18 mouse cellular contexts compared by ENCODE assay signal in the genomic region with DNA sequence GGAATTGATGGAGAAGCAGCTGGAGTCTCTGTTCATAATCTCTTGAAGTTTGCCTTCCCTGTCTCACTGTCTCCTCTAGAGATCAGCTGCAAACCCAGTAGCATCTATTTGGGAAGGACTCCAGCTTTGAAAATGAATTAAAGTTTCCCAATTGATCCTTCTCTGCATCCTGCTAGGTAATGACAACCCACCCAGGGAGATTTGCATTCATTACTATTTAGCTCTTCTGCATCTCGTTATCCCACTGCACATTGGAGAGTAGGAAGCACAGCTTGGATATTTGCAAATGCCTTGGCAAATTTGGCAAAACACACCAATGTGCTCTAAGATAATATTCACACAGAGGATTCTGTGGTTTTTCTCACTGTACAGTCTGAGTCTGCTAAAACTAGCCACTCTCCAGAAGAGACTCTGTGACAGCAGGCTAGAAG.
DNase-seq lines count a peak whose midpoint lies in the region; ATAC-seq lines count a peak whose summit lies in the region.
"Had no signal": no experiment of that assay in that cellular context is flagged by ENCODE, and none has a peak within 500 bp of the region (broad histone marks: within the 10 kb centered on the region; RNA-seq: fewer than 3 reads in every experiment).

No protein-coding gene starts in this region.

- intact Hi-C loops in left cerebral cortex, postnatal 36 days (cut with DNase I) = no loop called here

- H3K9me3 ChIP-seq in hindbrain, embryonic 15.5 days = no peaks in the 10 kb centered on the region
- no peaks in the 10 kb centered on the region for H3K9me3 ChIP-seq in hindbrain, embryonic 16.5 days (ENCODE audit: control insufficient read depth, low read length)
- no peaks in the 10 kb centered on the region for H3K9me3 ChIP-seq in forebrain, embryonic 16.5 days (ENCODE audit: control insufficient read depth, low read length)
- H3K9me3 ChIP-seq: limb, embryonic 12.5 days had no signal

- no peak overlapping the region for H3K4me3 ChIP-seq in hindbrain, embryonic 15.5 days
- H3K4me3 ChIP-seq in hindbrain, embryonic 16.5 days (ENCODE audit: low read length) = no peak overlapping the region
- H3K4me3 ChIP-seq in forebrain, embryonic 16.5 days (replicated peaks; ENCODE audit: low read length) = no peak overlapping the region
- H3K4me3 ChIP-seq: gastrocnemius, adult 2 months; limb, embryonic 12.5 days; megakaryocyte, embryonic 14.5 days had no signal

- WGBS in hindbrain, embryonic 15.5 days = 36% methylated on average over 1 of the region's 1 CpGs
- 22% methylated on average over 1 of the region's 1 CpGs for WGBS in hindbrain, embryonic 16.5 days
- 11% methylated on average over 1 of the region's 1 CpGs for WGBS in forebrain, embryonic 16.5 days

- no peaks in the 10 kb centered on the region for H3K27me3 ChIP-seq in hindbrain, embryonic 15.5 days
- no peaks in the 10 kb centered on the region for H3K27me3 ChIP-seq in hindbrain, embryonic 16.5 days (replicated peaks; ENCODE audit: control insufficient read depth, insufficient read depth, low read length)
- no peaks in the 10 kb centered on the region for H3K27me3 ChIP-seq in forebrain, embryonic 16.5 days (replicated peaks; ENCODE audit: control insufficient read depth, insufficient read depth, low read length)
- H3K27me3 ChIP-seq: limb, embryonic 12.5 days; megakaryocyte, embryonic 14.5 days had no signal

- DNase-seq in brain, adult 2 months (ENCODE audit: low read depth, low spot score) = peak; percentile 77
- DNase-seq in left cerebral cortex, postnatal 36 days (ENCODE audit: low spot score in 2 of 2) = peak; percentile 10 to 13
- no peak for DNase-seq in c-Kit-positive CD71-positive TER-119-positive erythroid progenitor cells, embryonic 14.5 days (ENCODE audit: low spot score)
- no peak for DNase-seq in embryo, embryonic 10.5 days (ENCODE audit: low spot score)
- DNase-seq in thymus, postnatal 0 days (ENCODE audit: low spot score) = no peak
- DNase-seq: cerebellum, postnatal 14 days; gastrocnemius, adult 2 months; heart, adult 11 months; kidney, adult 18-20 months; kidney, postnatal 25 days; thymus, adult 2 months had no signal

- H3K9ac ChIP-seq in hindbrain, embryonic 15.5 days = no peak overlapping the region
- no peak overlapping the region for H3K9ac ChIP-seq in hindbrain, embryonic 16.5 days (ENCODE audit: low read depth, low read length)
- no peak overlapping the region for H3K9ac ChIP-seq in forebrain, embryonic 16.5 days (replicated peaks; ENCODE audit: low read depth, low read length)
- H3K9ac ChIP-seq: limb, embryonic 12.5 days; liver, embryonic 14.5 days had no signal

- no peak overlapping the region for H3K27ac ChIP-seq in hindbrain, embryonic 15.5 days (replicated peaks)
- H3K27ac ChIP-seq in hindbrain, embryonic 16.5 days (ENCODE audit: low read depth, low read length) = no peak overlapping the region
- H3K27ac ChIP-seq in forebrain, embryonic 16.5 days (ENCODE audit: low read length) = peak overlapping the region; percentile 58
- H3K27ac ChIP-seq: gastrocnemius, adult 2 months; limb, embryonic 12.5 days; liver, embryonic 14.5 days had no signal

- H3K36me3 ChIP-seq in hindbrain, embryonic 15.5 days = no peaks in the 10 kb centered on the region
- H3K36me3 ChIP-seq in hindbrain, embryonic 16.5 days (ENCODE audit: control insufficient read depth, insufficient read depth, low read length) = no peaks in the 10 kb centered on the region
- H3K36me3 ChIP-seq in forebrain, embryonic 16.5 days (ENCODE audit: control insufficient read depth, insufficient read depth) = no peaks in the 10 kb centered on the region
- H3K36me3 ChIP-seq: limb, embryonic 12.5 days had no signal

- ATAC-seq in hindbrain, embryonic 15.5 days (ENCODE audit: low FRiP score, low read depth) = peak; percentile 48; the same call in 1 of the 2 replicates
- no peak for ATAC-seq in hindbrain, embryonic 16.5 days
- ATAC-seq in forebrain, embryonic 16.5 days = peak; percentile 92
- ATAC-seq: lung, postnatal 0 days had no signal

- H3K4me1 ChIP-seq in hindbrain, embryonic 15.5 days (replicated peaks) = no peaks in the 10 kb centered on the region
- no peaks in the 10 kb centered on the region for H3K4me1 ChIP-seq in hindbrain, embryonic 16.5 days (ENCODE audit: control insufficient read depth, insufficient read depth, low read depth, low read length)
- peaks cover 7% of the 10 kb centered on the region for H3K4me1 ChIP-seq in forebrain, embryonic 16.5 days (replicated peaks; ENCODE audit: control insufficient read depth, insufficient read depth, low read length)
- H3K4me1 ChIP-seq: limb, embryonic 12.5 days; megakaryocyte, embryonic 14.5 days had no signal

- H3K4me2 ChIP-seq in hindbrain, embryonic 15.5 days = no peak overlapping the region
- H3K4me2 ChIP-seq in hindbrain, embryonic 16.5 days (ENCODE audit: low read length) = no peak overlapping the region
- H3K4me2 ChIP-seq in forebrain, embryonic 16.5 days (ENCODE audit: low read length) = no peak overlapping the region
- H3K4me2 ChIP-seq: limb, embryonic 12.5 days had no signal

Comparison
In these comparisons a context has a peak if more than half of its experiments do, and no peak if none do; other contexts are left out.
1. DNase-seq: peak in brain, adult 2 months (single experiment) and left cerebral cortex, postnatal 36 days (2 of 2); none in c-Kit-positive CD71-positive TER-119-positive erythroid progenitor cells, embryonic 14.5 days (single experiment), embryo, embryonic 10.5 days (single experiment) and thymus, postnatal 0 days (single experiment).